Mouse (Mus musculus) lung, embryonic 16.5 days (tissue): ENCODE data around the gene Pold3. TPM values are rescaled to one million over a fixed set of nuclear protein-coding genes. Genes with fewer than 3 reads are reported as not detected.
A peak's percentile ranks its signal among the peaks of the same experiment; 100 is the strongest.

Source experiments
- ATAC-seq: fragments of 200-750 bp; cut with Nextera tagmentation; 2 replicates; pipeline ENCODE4 v1.8.0; 2017; ENCODE audit warnings: low read depth, mild to moderate bottlenecking, moderate library complexity
- H3K27ac ChIP-seq: fragments of 300-500 bp; sonication (generic); 2 replicates; pipeline ENCODE4 v1.5.1; 2014; ENCODE audit warnings: mild to moderate bottlenecking, control low read depth, low read length
- H3K27me3 ChIP-seq: fragments of 300-500 bp; sonication (generic); 2 replicates; pipeline ENCODE4 v1.6.1; 2014; ENCODE audit warnings: low read depth, low read length, mixed read lengths; ENCODE audit not compliant: control insufficient read depth, insufficient read depth
- H3K36me3 ChIP-seq: fragments of 300-500 bp; sonication (generic); 2 replicates; pipeline ENCODE4 v1.6.1; 2014; ENCODE audit warnings: low read length; ENCODE audit not compliant: control insufficient read depth, insufficient read depth
- H3K4me1 ChIP-seq: fragments of 300-500 bp; sonication (generic); replicated peaks from 2 replicates; pipeline ENCODE4 v1.6.1; 2014; ENCODE audit warnings: low read length, mixed read lengths; ENCODE audit not compliant: control insufficient read depth, insufficient read depth
- H3K4me2 ChIP-seq: fragments of 300-500 bp; sonication (generic); 2 replicates; pipeline ENCODE4 v1.6.1; 2014; ENCODE audit warnings: low read depth, low read length, control low read depth
- H3K4me3 ChIP-seq: fragments of 300-500 bp; sonication (generic); 2 replicates; pipeline ENCODE4 v1.5.1; 2014; ENCODE audit warnings: mild to moderate bottlenecking, low read length, control low read depth
- H3K9ac ChIP-seq: fragments of 300-500 bp; sonication (generic); 2 replicates; pipeline ENCODE4 v1.6.1; 2014; ENCODE audit warnings: low read length, control low read depth
- H3K9me3 ChIP-seq: fragments of 300-500 bp; sonication (generic); 2 replicates; pipeline ENCODE4 v1.6.1; 2016; ENCODE audit warnings: low read length; ENCODE audit not compliant: control insufficient read depth
- WGBS: fragments of 180-500 bp; shearing (Covaris S2); extraction: QIAGEN DNeasy Blood & Tissue Kit; methylation state at CpG from one replicate; pipeline ENCODE4 v1.1.7; 2014; 5-methylcytosine and 5-hydroxymethylcytosine counted together
- polyA plus RNA-seq: library from polyadenylated mRNA; unstranded; fragments of >200 nt; fragmentation: Nextera tagmentation; extraction: Ambion mirVana; gene quantifications from 2 replicates; pipeline ENCODE4 v1.2.1, GENCODE M21; 2015

The Pold3 gene
- polyA plus RNA-seq, 1 experiment from 2014 or later = 57.0 TPM

DNA sequence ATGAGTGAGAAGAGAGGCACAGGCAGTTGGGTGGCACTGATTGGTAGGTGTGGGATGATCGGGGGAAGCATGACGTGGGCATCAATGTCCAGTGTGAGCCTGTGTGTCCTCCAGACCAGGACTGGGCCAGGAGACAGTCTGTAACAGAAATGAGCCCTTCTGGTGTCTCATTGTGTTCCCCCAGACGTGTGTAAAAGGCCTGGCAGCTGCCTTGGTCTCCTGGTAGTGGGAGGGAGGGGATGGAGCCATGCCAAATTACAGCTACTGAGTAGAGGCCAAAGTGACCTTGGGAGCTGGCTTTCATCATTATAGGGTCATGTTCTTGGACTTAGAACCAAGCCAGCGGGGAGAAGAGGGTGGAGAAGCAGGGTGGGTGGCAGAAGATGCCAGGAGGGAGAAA, 69.5 kb downstream of the Pold3 start:
- Histone ChIP-seq H3K4me3 (no peak overlapping the region), H3K36me3 (no peaks in the 10 kb centered on the region), H3K4me2 (no peak overlapping the region), H3K9ac (no peak overlapping the region), H3K27ac (no peak overlapping the region), H3K4me1 (no peaks in the 10 kb centered on the region), H3K9me3 (no peaks in the 10 kb centered on the region), H3K27me3 (no peaks in the 10 kb centered on the region)
- WGBS = 39% methylated on average over 4 of the region's 4 CpGs
- no peak for ATAC-seq

DNA sequence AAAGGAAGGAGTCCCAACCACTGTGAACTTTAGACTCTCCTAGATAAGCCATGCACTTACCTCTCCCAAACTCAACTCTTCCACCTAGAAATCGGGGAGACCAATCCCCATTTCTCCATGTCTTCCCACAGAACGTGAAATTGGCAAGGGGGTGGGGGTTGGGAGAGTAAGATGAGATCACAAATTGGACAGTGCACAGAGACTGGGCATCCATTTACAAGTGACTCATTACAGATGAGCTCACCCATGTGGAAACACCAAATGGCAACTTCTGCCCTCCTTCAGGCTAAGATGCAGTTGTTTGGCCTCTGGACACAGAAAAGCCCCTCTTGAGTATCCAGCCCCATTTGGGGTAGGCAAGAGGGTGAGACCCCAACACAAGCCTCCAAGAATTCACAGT, 74.9 kb downstream of the Pold3 start:
- H3K4me3 ChIP-seq = no peak overlapping the region
- no peak overlapping the region for H3K27ac ChIP-seq
- no peak overlapping the region for H3K9ac ChIP-seq
- ATAC-seq = no peak
- H3K4me2 ChIP-seq = no peak overlapping the region
- 70% methylated on average over 2 of the region's 2 CpGs for WGBS
- 0 out of 2 replicates have a peak, but pooled peaks cover 2% of the 10 kb centered on the region for H3K4me1 ChIP-seq
- H3K9me3 ChIP-seq = no peaks in the 10 kb centered on the region
- H3K36me3 ChIP-seq = no peaks in the 10 kb centered on the region
- no peaks in the 10 kb centered on the region for H3K27me3 ChIP-seq

DNA sequence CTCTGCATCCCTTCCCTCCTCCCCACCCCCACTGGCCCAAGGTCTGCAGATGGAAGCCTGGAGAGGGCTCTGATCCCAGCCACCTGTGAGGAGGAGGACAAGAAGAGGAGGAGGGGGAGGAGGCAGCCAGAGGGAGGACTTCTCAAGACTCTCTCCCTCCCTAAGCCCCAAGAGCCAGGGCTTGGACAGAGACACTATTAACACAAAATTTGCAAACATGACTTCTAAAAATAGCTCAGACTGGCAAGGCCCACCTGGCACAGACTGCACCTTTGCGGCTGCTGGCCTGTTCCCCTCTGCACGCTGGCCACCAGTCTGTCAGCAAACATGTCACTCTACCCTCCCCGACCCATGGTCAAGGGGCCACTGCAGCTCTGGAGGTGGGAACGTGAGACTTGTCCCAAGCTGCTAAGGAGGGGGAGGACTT, 77.7 kb downstream of the Pold3 start:
- Histone ChIP-seq H3K27ac (no peak overlapping the region), H3K4me2 (no peak overlapping the region), H3K36me3 (no peaks in the 10 kb centered on the region), H3K9me3 (no peaks in the 10 kb centered on the region), H3K9ac (no peak overlapping the region), H3K4me1 (0 out of 2 replicates have a peak, but pooled peaks cover 2% of the 10 kb centered on the region), H3K27me3 (no peaks in the 10 kb centered on the region), H3K4me3 (no peak overlapping the region)
- peak; percentile 51; the same call in 1 of the 2 replicates for ATAC-seq
- 19% methylated on average over 4 of the region's 4 CpGs for WGBS

DNA sequence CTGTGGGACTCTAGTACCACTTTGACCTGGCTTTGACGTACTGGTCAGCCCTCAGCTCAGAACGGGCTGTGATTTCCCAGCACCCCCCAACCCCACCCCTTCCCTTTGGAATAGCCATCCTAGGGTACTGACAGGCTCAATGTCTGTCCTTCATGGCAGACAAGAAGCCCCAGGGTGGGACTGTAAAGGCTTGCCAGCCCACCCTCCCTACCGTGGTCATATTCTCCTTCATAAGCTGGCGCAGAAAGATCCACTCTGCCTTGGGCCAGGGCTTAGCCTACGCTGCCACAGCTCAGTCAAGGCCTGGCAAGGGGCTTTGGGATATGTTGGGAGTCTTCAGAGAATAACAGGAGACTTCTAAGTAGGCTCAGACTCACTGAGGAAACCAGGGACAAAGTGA, 78.3 kb downstream of the Pold3 start:
- no peaks in the 10 kb centered on the region for H3K9me3 ChIP-seq
- no peaks in the 10 kb centered on the region for H3K36me3 ChIP-seq
- no peak for ATAC-seq
- no peaks in the 10 kb centered on the region for H3K27me3 ChIP-seq
- no peak overlapping the region for H3K27ac ChIP-seq
- 0 out of 2 replicates have a peak, but pooled peaks cover 2% of the 10 kb centered on the region for H3K4me1 ChIP-seq
- H3K9ac ChIP-seq = no peak overlapping the region
- no peak overlapping the region for H3K4me2 ChIP-seq
- WGBS = 78% methylated on average over 5 of the region's 5 CpGs
- H3K4me3 ChIP-seq = no peak overlapping the region

DNA sequence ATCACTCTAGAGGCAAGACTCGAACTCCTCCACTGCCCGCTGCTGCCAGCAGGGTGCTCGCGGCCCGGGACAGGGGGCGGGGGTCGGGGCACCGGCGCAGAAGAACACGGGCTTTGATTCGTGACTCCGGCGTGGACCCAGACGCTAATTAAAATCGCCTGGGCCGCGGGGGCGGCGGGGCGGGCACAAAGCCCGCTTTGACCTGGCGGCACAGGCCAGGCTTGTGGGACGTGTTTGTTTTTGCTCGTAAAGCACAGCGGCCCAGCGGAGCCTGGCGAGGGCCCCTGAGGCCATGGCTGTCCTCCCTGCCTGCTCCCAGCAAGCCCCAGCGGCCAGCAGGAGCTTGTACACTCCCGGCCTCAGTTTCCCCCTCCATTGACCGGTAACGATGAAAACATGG, 79.2 kb downstream of the Pold3 start:
- H3K36me3 ChIP-seq = no peaks in the 10 kb centered on the region
- peak overlapping the region; percentile 26; the same call in 1 of the 2 replicates for H3K4me2 ChIP-seq
- 0 out of 2 replicates have a peak, but pooled peaks cover 2% of the 10 kb centered on the region for H3K4me1 ChIP-seq
- H3K4me3 ChIP-seq = no peak overlapping the region
- ATAC-seq = no peak
- no peaks in the 10 kb centered on the region for H3K9me3 ChIP-seq
- WGBS = 19% methylated on average over 31 of the region's 31 CpGs
- no peak overlapping the region for H3K27ac ChIP-seq
- 0 out of 2 replicates have a peak overlapping the region, but pooled peaks have one; percentile 3 for H3K9ac ChIP-seq
- H3K27me3 ChIP-seq = no peaks in the 10 kb centered on the region

DNA sequence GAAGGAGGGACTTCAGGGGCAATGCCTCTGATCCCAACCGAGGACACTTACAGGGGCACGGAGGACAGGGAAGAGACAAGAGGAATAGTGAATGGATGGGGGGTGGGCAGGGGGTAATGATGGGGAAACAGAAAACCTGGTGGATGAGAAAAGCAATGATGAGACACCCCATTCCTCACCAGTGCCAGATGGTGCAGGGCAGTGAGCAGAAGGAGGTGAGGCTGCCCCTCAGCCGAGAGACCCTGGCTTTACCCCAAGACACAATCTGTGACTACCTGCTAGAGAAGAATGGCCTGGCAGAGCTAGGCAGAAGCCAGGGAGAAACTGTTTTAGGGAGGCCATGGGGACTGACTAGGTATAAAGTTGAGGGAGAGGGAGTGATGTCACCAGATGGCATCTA, 84.9 kb downstream of the Pold3 start:
- Histone ChIP-seq H3K27me3 (no peaks in the 10 kb centered on the region), H3K4me1 (peaks cover 5% of the 10 kb centered on the region; the same call in 1 of the 2 replicates), H3K4me3 (no peak overlapping the region), H3K36me3 (no peaks in the 10 kb centered on the region), H3K27ac (no peak overlapping the region), H3K9me3 (no peaks in the 10 kb centered on the region), H3K9ac (no peak overlapping the region), H3K4me2 (no peak overlapping the region)
- ATAC-seq = no peak
- 47% methylated on average over 3 of the region's 3 CpGs for WGBS

DNA sequence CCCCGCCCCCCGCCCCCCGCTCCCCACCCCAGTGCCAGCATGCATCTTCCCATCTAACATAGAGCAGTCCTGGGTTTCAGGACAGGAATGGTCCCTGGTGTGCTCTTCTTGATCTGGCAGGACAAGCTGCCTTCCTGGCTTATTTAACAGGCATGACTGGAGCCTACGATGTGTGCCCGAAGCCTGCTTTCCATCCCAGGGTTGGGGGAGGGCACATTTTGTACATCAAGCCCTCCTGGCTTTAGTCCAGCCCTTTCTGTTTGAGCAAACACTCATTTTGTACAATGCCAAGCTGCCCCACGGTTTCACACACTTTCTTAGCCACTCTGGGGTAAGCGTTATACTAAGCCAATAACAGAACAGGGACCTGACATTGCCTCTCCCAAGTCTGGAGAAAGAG, 85.3 kb downstream of the Pold3 start:
- no peak overlapping the region for H3K27ac ChIP-seq
- H3K27me3 ChIP-seq = no peaks in the 10 kb centered on the region
- no peak overlapping the region for H3K9ac ChIP-seq
- H3K9me3 ChIP-seq = no peaks in the 10 kb centered on the region
- no peaks in the 10 kb centered on the region for H3K36me3 ChIP-seq
- no peak overlapping the region for H3K4me3 ChIP-seq
- H3K4me1 ChIP-seq = peaks cover 5% of the 10 kb centered on the region; the same call in 1 of the 2 replicates
- peak; percentile 54 for ATAC-seq
- no peak overlapping the region for H3K4me2 ChIP-seq
- WGBS = 58% methylated on average over 7 of the region's 7 CpGs

DNA sequence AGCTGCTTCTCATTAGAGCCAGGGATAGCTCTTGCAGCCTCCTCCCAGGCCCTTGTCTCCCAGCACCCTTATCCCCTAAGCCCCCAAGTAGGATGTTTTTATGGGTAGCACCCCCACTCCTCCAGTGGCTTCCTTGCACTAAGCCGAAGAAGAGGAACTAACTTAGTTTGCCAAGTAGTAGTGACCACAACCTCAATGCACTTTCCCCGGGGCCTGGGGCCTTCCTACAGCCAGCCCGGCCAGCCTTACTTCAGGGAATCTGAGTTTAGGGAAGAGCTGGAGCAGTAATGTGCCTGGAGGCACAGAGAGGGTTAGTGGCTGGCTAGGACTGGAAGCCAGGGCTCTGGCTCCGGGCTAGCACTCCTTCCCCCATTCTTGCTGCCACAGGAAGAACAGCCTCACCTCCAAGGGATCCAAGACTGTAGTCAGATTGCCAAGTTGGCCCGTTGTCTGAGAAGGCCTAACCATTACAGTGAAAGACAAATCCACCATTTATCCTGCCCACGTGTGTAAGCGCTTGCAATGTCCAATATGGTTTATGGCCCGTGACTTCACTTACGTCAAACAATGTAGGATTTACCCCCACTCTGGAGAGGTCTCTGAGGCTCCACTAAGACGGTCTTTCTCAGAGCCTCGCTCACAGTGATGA, 86.4 kb downstream of the Pold3 start:
- Histone ChIP-seq H3K4me2 (no peak overlapping the region), H3K9me3 (no peaks in the 10 kb centered on the region), H3K36me3 (no peaks in the 10 kb centered on the region), H3K27ac (no peak overlapping the region), H3K4me1 (peaks cover 5% of the 10 kb centered on the region; the same call in 1 of the 2 replicates), H3K4me3 (no peak overlapping the region), H3K27me3 (no peaks in the 10 kb centered on the region), H3K9ac (no peak overlapping the region)
- no peak for ATAC-seq
- WGBS = 76% methylated on average over 11 of the region's 11 CpGs

DNA sequence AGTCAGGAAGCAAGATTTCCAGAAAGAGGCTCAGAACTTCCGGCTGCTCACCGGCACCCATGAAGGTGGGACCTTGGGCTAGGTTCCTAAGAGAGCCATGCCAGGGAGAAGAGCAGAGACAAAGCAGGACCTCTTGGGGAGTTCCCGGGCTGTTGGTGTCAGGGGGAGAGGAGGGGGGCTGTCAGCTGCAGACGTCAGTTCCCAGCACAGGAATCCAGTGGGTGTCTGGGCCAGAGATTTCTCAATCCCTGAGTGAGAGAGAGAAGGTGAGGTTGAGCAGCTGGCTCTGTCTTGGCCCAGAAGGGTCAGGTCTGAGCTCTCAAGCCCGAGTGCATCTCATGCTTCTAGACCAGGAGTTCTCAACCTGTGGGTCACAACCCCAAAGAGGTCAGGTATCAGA, 87.7 kb downstream of the Pold3 start:
- no peak for ATAC-seq
- H3K36me3 ChIP-seq = no peaks in the 10 kb centered on the region
- H3K4me1 ChIP-seq = peaks cover 5% of the 10 kb centered on the region; the same call in 1 of the 2 replicates
- no peaks in the 10 kb centered on the region for H3K9me3 ChIP-seq
- H3K27ac ChIP-seq = no peak overlapping the region
- H3K27me3 ChIP-seq = no peaks in the 10 kb centered on the region
- no peak overlapping the region for H3K4me3 ChIP-seq
- WGBS = 39% methylated on average over 5 of the region's 5 CpGs
- no peak overlapping the region for H3K4me2 ChIP-seq
- no peak overlapping the region for H3K9ac ChIP-seq
